In the genomic region with DNA sequence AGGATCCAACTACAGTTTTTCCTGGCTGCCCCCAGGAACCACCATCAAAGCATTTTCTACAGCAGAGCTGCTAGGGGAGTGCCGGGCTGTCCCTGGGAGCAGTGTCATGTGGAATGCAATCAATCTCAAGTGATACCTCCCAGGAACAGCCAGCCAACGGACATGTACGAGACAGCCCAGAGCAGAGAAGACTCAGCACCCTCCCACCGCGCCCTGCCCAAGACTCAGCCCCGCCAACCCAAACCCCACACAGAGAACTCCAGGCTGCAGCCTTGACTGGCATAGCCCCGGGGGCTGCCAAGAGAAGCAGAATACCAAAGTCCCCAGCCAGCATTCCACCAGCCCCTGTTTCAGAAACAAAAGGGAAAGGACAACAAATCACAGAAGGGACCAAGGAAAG, we compare ENCODE assay signal across 11 mouse cellular contexts. TPM values are rescaled to one million over a fixed set of nuclear protein-coding genes. Genes with fewer than 3 reads are reported as not detected.
DNase-seq lines count a peak whose midpoint lies in the region; ATAC-seq lines count a peak whose summit lies in the region.
"Had no signal": no experiment of that assay in that cellular context is flagged by ENCODE, and none has a peak within 500 bp of the region (broad histone marks: within the 10 kb centered on the region; RNA-seq: fewer than 3 reads in every experiment).

No protein-coding gene starts in this region.

- H3K9ac ChIP-seq in heart, embryonic 13.5 days, result peak overlapping the region; percentile 66
- H3K9ac ChIP-seq in neural tube, embryonic 13.5 days, result 0 out of 2 replicates have a peak overlapping the region, but pooled peaks have one; percentile 26

- peak; percentile 95 for DNase-seq in heart, adult 11 months
- no peak for DNase-seq in heart, postnatal 25 days (ENCODE audit: low spot score)
- DNase-seq in kidney, postnatal 36 days, result peak; percentile 53 to 55
- DNase-seq in frontal cortex, adult 2 months (ENCODE audit: extremely low spot score in 1 of 2, low spot score in 1 of 2), result no peak
- no peak for DNase-seq in right cerebral cortex, adult 18-20 months
- DNase-seq in cerebellum, adult 18-20 months, result no peak
- DNase-seq: thymus, postnatal 25 days had no signal

- peak overlapping the region; percentile 81 for H3K27ac ChIP-seq in heart, embryonic 13.5 days (replicated peaks)
- H3K27ac ChIP-seq in neural tube, embryonic 13.5 days (replicated peaks), result peak overlapping the region; percentile 49
- H3K27ac ChIP-seq: macrophage had no signal

- intact Hi-C loops in heart, postnatal 25 days (cut with DNase I), result loop anchor here (5.0 kb wide), 1 partner anchor 80 kb away; no protein-coding TSS in a partner anchor

- WGBS in heart, embryonic 13.5 days, result 13% methylated on average over 7 of the region's 7 CpGs
- WGBS in neural tube, embryonic 13.5 days, result 17% methylated on average over 7 of the region's 7 CpGs

- no peak for ATAC-seq in heart, embryonic 13.5 days (ENCODE audit: extremely low read depth, insufficient number of reproducible peaks, low FRiP score, low TSS enrichment)
- no peak for ATAC-seq in neural tube, embryonic 13.5 days (ENCODE audit: low read depth)

- peak overlapping the region; percentile 33 for H3K4me3 ChIP-seq in heart, embryonic 13.5 days
- H3K4me3 ChIP-seq in neural tube, embryonic 13.5 days, result no peak overlapping the region

- peaks cover 66% of the 10 kb centered on the region for H3K4me1 ChIP-seq in heart, embryonic 13.5 days
- peaks cover 21% of the 10 kb centered on the region for H3K4me1 ChIP-seq in neural tube, embryonic 13.5 days (replicated peaks)

- H3K27me3 ChIP-seq in heart, embryonic 13.5 days (replicated peaks), result no peaks in the 10 kb centered on the region
- H3K27me3 ChIP-seq in neural tube, embryonic 13.5 days, result no peaks in the 10 kb centered on the region

- peaks cover 12% of the 10 kb centered on the region for H3K36me3 ChIP-seq in heart, embryonic 13.5 days
- no peaks in the 10 kb centered on the region for H3K36me3 ChIP-seq in neural tube, embryonic 13.5 days

- no peaks in the 10 kb centered on the region for H3K9me3 ChIP-seq in heart, embryonic 13.5 days
- H3K9me3 ChIP-seq in neural tube, embryonic 13.5 days, result no peaks in the 10 kb centered on the region

- peak overlapping the region; percentile 65 for H3K4me2 ChIP-seq in heart, embryonic 13.5 days
- H3K4me2 ChIP-seq in neural tube, embryonic 13.5 days, result peak overlapping the region; percentile 20; the same call in 1 of the 2 replicates

RNA-seq across cellular contexts. Expression of a gene that starts 31.0 kb away (rescaled TPM):
- total RNA-seq in heart, postnatal 25 days (2021), result 10 to 100 TPM; 20.4 to 23.7 TPM
- polyA plus RNA-seq in heart, embryonic 13.5 days (2015; fragmentation: Nextera tagmentation; extraction: Ambion mirVana), result 30.9 and 32.5 TPM in 2 replicates
- 8.7 and 8.8 TPM in 2 replicates for polyA plus RNA-seq in neural tube, embryonic 13.5 days (2015; fragmentation: Nextera tagmentation; extraction: Ambion mirVana)
- polyA plus RNA-seq in frontal cortex, adult 2 months (2012; rRNA removed), result 3.8 TPM in 2 replicates

RNA-seq across cellular contexts. Expression of a gene that starts 35.0 kb away (rescaled TPM):
- total RNA-seq in heart, postnatal 25 days (2021), result not detected
- not detected in 2 replicates for polyA plus RNA-seq in heart, embryonic 13.5 days (2015; fragmentation: Nextera tagmentation; extraction: Ambion mirVana)
- polyA plus RNA-seq in neural tube, embryonic 13.5 days (2015; fragmentation: Nextera tagmentation; extraction: Ambion mirVana), result not detected in 2 replicates
- polyA plus RNA-seq in frontal cortex, adult 2 months (2012; rRNA removed), result not detected in 2 replicates
- polyA plus RNA-seq: embryonic facial prominence, embryonic 11.5 days; macrophage had no signal

Comparison
In these comparisons a context has a peak if more than half of its experiments do, and no peak if none do; other contexts are left out.
1. DNase-seq: peak in heart, adult 11 months (single experiment) and kidney, postnatal 36 days (2 of 2); none in heart, postnatal 25 days (single experiment), frontal cortex, adult 2 months (0 of 2), right cerebral cortex, adult 18-20 months (single experiment) and cerebellum, adult 18-20 months (0 of 2).